Mouse (Mus musculus): ENCODE measurements around the gene Nup133. TPM values are rescaled to one million over a fixed set of nuclear protein-coding genes. Genes with fewer than 3 reads are reported as not detected.

The Nup133 gene
- total RNA-seq, 1 experiment from 2014 or later = 10.7 TPM

DNA sequence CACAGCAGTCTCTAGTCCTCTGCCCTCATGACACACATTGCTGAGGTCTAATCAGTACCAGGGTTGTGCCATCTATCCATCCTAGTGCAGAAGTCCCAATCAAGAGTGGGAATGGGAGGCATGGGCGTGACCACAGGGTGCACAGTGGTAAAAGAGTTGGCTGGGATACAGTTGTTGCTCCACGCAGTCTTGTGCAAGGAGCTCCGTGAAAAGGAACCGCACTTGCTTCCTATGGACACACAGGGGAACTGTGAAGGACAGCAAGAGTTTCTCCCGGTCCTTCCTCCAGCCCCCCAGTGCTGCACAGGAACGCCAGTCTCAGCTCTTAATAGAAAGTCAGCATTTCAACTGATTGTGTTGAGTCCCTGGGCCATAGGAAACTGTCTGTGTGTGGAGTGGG is 10.4 kb upstream of the Nup133 start:
- ATAC-seq (replicated peaks; ENCODE audit: insufficient number of reproducible peaks, low FRiP score, low TSS enrichment, poor library complexity, severe bottlenecking) = no peak

DNA sequence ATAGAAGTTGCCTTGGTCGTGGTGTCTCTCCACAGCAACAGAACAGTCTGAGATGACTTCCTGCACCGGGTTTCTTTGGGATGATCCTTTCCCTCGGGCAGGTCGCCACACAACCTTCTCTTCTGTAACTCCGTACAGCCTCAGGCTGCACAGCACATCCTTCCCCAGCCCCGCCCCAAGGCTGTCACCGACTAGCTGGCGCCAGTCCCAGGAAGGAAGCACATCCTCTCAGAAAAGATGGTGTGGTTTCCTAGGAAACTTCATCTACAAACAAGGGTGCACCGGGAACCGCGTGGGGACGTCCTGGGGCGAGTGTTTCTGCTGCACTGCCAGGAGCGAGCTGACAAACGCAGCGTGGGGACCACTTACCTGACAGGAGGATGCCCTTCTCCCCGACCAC is 9.1 kb upstream of the Nup133 start:
- no peak for ATAC-seq (replicated peaks; ENCODE audit: insufficient number of reproducible peaks, low FRiP score, low TSS enrichment, poor library complexity, severe bottlenecking)

DNA sequence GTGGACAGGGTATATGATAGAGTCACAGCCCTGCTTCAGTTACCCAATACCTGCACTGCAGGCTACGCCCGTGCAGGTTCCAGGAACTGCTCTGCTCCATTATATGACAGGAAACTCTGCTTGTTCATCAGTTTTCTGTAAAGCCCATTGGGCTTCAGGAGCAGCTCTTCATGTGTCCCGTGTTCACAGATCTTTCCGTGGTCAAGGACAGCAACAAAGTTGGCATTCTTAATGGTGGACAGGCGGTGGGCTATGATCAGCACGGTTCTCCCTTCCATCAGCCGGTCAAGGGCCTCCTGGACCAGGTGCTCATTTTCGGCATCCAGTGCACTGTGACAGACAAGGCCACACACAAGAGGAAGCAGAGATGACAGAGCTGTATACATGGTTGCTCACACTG is 5.2 kb upstream of the Nup133 start:
- ATAC-seq (replicated peaks; ENCODE audit: insufficient number of reproducible peaks, low FRiP score, low TSS enrichment, poor library complexity, severe bottlenecking) = no peak

DNA sequence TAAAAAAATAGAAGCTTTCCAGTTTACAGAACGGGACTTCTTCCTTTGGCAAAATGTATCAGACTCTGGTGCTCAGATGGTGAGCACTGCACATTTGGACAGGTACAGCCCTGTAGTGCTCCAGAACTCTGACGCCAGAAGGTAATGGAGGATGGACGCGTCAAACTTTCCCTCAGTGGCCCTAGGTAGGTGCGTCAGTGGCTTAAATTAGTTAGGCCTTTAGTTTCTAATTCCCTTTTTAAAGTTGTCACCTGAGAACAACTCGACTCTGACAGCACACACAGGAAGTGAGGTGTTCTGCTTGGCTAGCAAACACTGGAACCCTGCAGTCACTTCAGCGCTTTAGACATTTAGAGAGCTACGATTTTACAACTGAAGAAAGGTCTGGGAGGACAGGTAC is 4.6 kb upstream of the Nup133 start:
- ATAC-seq (replicated peaks; ENCODE audit: insufficient number of reproducible peaks, low FRiP score, low TSS enrichment, poor library complexity, severe bottlenecking) = no peak

DNA sequence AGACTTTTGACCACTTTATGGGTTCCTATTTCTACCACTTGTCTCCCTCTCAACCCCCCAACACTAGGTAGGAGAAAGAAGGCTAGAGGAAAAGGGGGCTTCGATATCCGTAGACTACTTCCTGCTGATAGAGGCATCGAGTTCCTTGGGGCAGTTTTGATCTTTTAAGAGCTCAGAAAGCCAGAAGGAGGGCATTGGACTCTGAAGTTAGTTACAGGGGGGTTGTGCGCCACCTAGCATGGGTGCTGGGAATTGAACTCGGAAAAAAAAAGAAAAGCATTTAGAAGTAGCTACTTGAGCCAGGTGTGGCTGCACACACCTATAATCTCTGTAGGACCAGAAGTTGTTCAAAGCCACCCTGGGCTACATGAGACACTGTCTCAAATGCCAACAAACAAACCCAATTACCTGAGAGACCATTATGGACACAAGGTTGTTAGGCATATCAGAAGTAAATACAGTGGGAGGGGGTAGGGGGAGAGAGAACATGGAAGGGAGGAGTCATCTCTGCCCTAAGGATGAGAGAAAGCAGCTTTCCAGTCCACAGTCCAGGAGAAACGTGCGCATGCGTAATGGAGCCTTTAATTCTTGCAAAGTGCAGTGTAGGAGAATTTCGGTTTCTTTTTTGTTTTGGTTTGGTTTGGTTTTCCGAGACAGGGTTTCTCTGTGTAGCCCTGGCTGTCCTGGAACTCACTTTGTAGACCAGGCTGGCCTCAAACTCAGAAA is 1.2 kb upstream of the Nup133 start:
- ATAC-seq (replicated peaks; ENCODE audit: insufficient number of reproducible peaks, low FRiP score, low TSS enrichment, poor library complexity, severe bottlenecking) = 0 out of 2 replicates have a peak, but pooled peaks have one; percentile 32

DNA sequence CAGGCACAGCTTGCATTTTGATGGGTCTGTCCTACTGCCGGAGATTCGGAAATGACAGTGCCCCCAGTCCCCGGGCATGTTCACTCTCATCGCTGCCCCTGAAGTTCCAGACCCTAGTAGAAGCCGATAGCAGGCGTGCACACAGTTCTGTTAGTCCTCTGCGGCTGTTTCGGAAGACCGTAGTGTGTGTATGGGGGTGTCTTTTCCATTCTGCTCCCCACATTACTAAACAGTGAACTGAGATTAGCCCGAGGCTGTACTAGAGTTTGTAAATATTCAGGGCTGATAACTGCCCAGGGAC is 571 bp upstream of the Nup133 start:
- ATAC-seq (replicated peaks; ENCODE audit: insufficient number of reproducible peaks, low FRiP score, low TSS enrichment, poor library complexity, severe bottlenecking) = no peak

DNA sequence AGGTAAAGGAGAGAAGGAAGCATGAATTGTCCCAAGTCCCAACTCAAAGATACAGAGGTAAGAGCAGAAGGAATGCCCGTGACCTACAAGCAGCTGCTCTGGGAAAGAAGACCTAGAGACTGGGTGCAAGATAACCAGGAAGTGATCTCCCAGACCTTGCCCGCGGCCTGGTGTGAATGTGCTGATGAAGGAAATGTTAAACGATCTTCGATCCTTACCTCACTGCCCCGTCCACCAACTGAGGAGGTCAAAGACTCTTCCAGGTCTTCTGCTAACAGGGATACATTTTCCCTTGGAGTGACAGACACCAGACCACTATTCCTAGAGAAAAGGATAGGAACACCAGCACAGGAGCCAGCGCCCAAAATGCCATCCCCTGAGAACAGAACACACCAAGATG is 20.0 kb downstream of the Nup133 start:
- ATAC-seq (replicated peaks; ENCODE audit: insufficient number of reproducible peaks, low FRiP score, low TSS enrichment, poor library complexity, severe bottlenecking) = no peak

DNA sequence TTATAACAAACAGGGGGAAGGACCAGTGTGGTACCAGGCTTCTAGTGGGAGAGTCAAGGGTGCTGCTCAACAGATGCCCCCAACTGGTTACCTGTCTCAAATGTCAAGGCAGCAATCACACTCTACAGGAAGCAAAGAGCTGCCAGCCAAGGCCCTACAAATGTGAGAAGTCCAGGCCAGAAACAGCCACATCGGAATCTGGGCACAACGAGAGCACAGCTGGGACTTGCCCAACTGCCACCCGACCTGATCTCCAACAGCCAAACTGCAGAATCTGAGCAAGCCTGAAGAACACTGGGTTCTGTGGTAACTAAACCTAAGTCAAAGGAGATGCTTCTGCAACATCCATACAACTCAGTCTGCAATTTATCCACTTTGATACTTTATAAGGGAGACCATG is 23.4 kb downstream of the Nup133 start:
- no peak for ATAC-seq (replicated peaks; ENCODE audit: insufficient number of reproducible peaks, low FRiP score, low TSS enrichment, poor library complexity, severe bottlenecking)

DNA sequence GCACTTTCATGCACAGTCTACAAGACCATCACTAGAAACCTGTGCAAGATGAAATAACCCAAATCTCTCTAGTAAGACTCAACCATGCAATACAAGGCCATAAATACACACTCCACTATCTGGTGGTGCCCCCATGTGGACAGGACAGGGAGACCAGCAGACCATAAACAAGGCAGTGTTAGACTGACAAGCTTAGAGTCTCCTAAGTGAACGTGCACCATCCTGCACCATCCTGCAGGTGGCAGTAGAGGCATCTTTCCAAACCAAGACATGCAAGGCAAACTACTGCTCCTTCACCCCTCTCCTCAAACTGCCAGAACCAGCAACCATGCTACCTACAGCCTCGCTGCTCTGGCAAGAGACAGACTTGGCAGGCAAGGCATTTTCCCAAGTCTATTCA is 24.3 kb downstream of the Nup133 start:
- ATAC-seq (replicated peaks; ENCODE audit: insufficient number of reproducible peaks, low FRiP score, low TSS enrichment, poor library complexity, severe bottlenecking) = peak; percentile 95

DNA sequence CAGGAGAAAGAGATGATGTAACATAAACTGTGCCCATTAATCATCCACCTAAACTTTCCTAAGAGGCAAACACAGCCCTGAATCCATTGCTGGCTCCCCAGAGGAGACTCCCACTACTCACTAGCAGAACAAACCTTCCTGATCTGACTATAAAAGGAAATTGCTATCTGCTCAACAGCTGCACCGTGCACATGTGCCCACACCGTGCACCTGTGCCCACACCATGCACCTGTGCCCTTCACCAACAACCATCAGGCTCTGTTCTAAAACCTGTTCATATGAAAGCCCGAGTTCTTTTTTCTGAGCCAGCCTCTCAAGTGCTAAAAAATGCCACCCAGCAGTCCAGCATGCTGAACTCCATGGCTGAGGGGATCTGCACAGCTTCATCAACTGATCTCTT is 34.4 kb downstream of the Nup133 start:
- no peak for ATAC-seq (replicated peaks; ENCODE audit: insufficient number of reproducible peaks, low FRiP score, low TSS enrichment, poor library complexity, severe bottlenecking)

DNA sequence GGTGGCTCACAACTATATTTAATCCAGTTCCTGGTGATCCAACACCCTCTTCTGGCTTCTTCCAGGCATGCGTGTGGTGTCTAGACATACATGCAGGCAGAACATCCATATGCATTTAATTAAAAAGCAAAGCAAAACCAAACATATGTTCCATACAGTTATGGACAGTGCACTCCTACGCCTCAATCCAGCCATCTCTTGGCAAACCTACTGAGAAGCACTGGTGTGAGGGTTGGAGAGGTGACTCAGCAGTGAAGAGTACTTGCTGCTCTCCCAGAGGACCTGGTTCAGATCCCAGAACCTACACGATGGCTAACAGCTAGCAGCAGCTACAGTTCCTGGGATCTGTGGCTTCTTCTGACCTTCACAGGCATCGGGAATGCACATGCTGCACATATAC is 36.8 kb downstream of the Nup133 start:
- ATAC-seq (replicated peaks; ENCODE audit: insufficient number of reproducible peaks, low FRiP score, low TSS enrichment, poor library complexity, severe bottlenecking) = no peak

DNA sequence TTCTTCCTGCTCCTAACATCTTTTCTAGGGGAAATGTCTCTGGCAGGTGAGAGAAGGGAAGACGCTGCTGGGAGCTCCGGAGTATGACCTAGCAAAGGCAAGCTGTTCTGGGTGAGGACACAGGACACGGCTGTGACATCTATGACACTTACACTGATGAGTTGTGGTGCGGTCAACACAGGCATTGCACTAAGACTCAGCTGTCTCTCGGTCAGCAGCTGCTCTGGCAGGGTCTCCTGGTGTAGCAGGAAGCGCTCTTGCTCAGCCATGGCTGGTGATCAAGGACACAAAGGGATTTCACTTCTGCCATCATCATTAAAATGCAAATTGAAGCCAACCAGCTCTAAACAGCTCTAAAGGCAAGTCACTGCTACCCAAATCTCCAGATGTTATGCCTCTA is 41.5 kb downstream of the Nup133 start:
- ATAC-seq (replicated peaks; ENCODE audit: insufficient number of reproducible peaks, low FRiP score, low TSS enrichment, poor library complexity, severe bottlenecking) = no peak

DNA sequence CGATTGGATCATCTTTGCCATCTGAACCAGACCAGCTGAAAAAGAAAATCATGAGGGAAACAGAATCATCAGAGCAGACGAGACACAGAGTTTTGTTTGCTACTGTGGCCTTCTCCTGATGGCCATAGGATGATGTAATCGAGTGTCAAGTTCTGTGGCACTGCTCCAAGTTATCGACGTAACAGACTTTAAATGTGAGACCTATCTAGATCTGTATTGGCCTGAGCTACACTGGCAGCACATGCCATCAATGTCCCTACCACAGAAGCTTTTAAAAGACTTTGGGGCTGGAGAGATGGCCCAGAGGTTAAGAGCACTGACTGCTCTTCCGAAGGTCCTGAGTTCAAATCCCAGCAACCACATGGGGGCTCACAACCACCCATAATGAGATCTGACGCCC is 46.4 kb downstream of the Nup133 start:
- no peak for ATAC-seq (replicated peaks; ENCODE audit: insufficient number of reproducible peaks, low FRiP score, low TSS enrichment, poor library complexity, severe bottlenecking)

DNA sequence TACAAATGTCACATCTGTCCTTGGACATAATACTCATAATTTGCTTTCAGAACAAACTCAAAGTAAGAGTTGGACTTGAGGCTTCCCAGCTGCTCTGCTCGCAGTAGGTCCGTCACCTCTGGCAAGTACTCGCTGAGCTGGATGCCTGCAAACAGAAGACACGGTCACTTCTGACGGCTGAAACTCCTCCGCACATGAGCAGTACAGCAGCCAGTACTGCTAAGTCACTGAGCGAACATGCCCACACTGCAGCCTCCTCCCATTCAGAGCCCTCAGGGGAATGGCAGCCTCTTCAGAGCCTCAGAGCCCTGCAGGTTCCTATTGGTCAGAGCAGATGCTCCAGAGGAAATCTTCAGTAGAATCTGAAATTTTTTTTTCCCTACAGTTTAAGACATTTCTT is 49.7 kb downstream of the Nup133 start:
- no peak for ATAC-seq (replicated peaks; ENCODE audit: insufficient number of reproducible peaks, low FRiP score, low TSS enrichment, poor library complexity, severe bottlenecking)

DNA sequence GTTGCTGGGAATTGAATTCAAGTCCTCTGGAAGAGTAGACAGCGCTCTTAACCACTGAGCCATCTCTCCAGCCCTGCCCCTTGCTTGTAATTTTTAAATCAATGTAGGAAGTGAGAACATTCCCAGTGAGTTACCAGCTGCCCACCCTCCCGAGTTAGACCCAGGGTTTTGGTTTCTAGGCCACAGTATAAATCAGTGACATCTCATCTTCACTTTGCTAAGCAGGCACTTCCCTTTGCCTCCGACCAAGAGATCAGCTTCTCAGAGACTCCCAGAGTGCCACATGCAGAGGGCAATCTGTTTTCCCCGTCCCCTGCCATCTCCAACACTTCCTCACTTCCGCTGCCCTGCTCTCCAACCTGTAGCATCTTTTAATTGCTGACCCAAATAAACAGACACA is 50.5 kb downstream of the Nup133 start:
- ATAC-seq (replicated peaks; ENCODE audit: insufficient number of reproducible peaks, low FRiP score, low TSS enrichment, poor library complexity, severe bottlenecking) = no peak

DNA sequence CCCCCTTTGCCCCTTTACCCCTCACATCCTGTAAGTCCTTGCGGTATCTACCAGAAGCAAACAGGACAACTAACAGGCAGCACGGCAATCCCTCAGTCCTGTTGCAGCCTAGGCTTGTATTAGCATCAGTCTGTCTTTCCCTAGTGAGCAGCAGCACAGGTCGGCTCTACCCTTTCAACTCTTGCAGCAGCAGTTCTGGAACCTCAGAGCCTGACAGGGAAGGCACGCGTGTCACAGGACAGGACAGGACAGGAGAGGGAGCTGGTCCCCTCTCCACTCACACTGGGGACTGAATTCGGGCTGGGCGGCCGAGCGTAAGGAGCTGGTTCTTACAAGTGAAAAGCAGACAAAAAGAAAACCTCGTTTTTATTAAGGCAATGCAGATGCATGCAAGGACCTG is 52.3 kb downstream of the Nup133 start:
- no peak for ATAC-seq (replicated peaks; ENCODE audit: insufficient number of reproducible peaks, low FRiP score, low TSS enrichment, poor library complexity, severe bottlenecking)

DNA sequence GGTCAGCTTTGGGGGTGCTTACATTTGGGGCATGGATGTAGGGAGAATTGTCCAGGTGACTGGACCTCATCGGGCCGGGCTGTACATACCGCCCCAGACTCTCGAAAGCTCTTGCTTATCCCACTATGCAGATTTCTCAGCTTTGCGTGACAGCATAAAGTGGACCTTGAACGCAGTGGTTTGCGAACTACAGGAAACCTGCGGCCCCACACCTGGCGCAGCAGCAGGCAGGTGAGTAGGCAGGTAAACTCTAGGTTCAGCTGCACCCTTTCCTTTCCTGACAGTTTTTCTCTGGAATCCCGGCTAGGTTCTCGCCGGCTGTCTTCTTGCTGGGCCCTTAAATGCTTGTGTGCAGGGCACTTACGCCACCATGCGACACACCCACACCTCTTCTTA is 52.7 kb downstream of the Nup133 start:
- no peak for ATAC-seq (replicated peaks; ENCODE audit: insufficient number of reproducible peaks, low FRiP score, low TSS enrichment, poor library complexity, severe bottlenecking)

DNA sequence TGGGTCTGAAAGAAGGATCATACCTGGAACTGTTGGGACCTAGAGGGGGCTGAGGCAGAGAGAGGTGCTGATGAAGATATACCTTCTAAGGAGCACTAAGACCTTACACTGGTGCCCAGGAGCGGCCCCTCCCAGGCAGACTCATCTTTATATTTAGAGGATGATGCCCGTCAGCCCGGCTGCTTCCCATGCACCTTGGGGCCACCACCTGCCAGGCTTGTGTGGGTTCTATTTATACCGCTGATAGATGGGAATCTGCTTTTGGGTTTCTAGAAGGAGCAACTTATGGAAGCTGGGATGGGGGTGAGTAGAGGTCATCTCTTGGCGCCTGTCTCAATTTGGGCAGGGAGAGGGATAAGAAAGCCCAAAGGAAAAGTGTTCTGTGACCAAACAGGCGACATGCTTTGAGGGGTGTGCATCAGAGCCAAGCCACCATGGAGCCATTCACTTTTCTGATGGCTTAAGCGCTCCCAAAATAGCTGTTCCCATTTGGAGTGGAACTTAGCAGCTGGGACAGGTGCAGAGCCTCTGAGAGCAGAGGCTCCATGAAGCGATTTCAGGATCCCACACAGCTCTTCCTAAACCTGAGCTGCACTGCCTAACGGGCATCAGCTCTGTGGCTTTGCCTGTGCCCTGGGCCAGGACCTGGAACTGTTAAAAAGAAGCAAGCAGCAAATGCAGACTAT is 53.2 kb downstream of the Nup133 start:
- ATAC-seq (replicated peaks; ENCODE audit: insufficient number of reproducible peaks, low FRiP score, low TSS enrichment, poor library complexity, severe bottlenecking) = no peak

DNA sequence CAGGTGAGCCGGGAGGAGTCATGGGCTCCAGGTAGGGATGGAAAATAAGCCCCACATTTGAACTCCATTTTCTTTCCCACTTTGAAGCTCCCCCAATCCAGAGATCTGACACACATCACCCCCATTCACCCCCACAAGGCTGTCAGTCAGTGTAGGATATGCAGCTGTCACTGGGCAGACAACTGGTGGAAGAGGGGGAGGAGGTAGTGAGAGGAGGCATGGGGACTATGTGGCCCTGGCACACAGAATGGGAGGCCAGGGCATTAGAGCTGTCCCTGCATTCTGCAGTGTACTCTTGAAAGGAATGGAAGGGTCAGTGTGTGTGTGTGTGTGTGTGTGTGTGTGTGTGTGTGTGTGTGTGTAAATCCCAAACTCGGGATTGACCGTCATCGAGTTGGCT is 53.8 kb downstream of the Nup133 start:
- no peak for ATAC-seq (replicated peaks; ENCODE audit: insufficient number of reproducible peaks, low FRiP score, low TSS enrichment, poor library complexity, severe bottlenecking)

DNA sequence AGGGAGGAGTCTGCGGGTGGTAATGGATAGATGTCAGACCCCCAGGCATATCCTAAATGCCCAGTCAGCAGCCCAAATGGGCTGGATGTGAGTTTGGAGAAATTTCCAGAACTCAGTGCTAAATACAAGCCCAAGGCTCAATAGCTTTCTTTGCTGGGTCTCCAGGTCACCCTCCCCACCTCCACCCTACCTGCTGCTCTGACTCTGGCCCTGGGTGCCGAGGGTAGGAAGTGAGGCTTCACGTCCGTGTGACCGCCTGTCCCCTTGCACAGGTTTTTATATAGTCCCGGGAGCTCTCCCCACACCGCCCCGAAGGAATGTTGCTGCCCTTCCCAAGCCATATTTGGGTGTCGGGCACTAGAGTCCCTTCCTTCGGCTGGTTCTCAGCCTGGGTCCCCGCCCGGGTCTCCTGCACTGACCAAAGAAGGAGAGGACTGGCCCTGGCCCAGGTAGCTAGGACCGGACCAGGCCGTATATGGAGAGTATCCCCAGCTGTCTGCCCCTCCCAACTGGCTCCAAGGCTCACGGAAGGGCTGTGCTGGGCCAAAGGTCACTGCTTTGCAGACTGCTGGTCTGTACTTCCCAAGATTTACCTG is 54.5 kb downstream of the Nup133 start, which contains the start of gene Acta1:
Acta1 (minus strand) TSS at position 250 of the 596 bp plus-strand sequence.
- no peak for ATAC-seq (replicated peaks; ENCODE audit: insufficient number of reproducible peaks, low FRiP score, low TSS enrichment, poor library complexity, severe bottlenecking)
